Mouse (Mus musculus) erythroblast, embryonic 14.5 days (primary cell): Measurements from ENCODE around the gene Emp3.

Source experiments
- GATA1 ChIP-seq: IDR thresholded peaks from 2 replicates; pipeline ENCODE4 v1.6.1; 2012; ENCODE audit warnings: low read length, inconsistent platforms, mixed read lengths
- TAL1 ChIP-seq: IDR thresholded peaks from 3 replicates; pipeline ENCODE4 v1.6.1; 2012; ENCODE audit warnings: low read length, inconsistent platforms, mixed read lengths

DNA sequence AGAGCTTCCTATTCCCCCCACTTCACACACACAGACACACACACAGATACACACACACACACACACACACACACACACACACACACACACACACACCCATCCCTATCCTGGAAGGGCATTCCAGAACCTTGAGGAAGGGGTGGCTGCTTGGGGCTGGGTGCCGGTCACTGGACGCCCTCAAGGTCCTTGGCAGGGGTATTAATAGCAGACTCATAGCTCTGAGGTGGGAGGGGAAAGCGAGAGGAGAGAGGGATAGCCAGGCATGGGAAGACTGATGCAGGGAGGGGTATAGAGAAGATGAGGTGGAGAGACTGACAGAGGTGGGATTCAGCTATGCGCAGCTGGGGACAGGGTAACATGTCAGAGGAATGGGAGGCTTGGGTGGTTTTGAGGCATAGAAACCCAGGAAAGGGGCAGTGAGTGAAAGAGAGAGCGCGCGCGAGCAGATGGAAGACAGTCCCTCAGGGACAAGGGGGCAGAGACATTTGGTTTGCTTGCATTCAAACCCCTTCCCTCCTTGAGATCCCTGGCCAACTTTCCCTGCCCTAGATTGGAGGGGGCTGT lies 52.0 kb downstream of the Emp3 start:
- TF ChIP-seq GATA1, result no peak
- no peak for TF ChIP-seq TAL1
